Mouse (Mus musculus) forebrain, embryonic 16.5 days (tissue): ENCODE measurements at regions not wholly inside any gene's neighbourhood (a gene's known extent, or its start where the extent isn't known, plus 50 kb on each side); places are given as distances from the start of the nearest gene placed in this dataset.
"Not testable (repeated sequence)": the region's sequence is repeated elsewhere in the genome, so short reads cannot be mapped to it uniquely, and the experiment has no call there.

Experiments used
- ATAC-seq: fragments of 200-750 bp; cut with Nextera tagmentation; 2 replicates; pipeline ENCODE4 v1.8.0; 2017; ENCODE audit warnings: mild to moderate bottlenecking, moderate library complexity
- H3K27ac ChIP-seq: fragments of 300-500 bp; sonication (generic); 2 replicates; pipeline ENCODE4 v1.5.1; 2014; ENCODE audit warnings: low read length, control low read depth
- H3K27me3 ChIP-seq: fragments of 300-500 bp; sonication (generic); replicated peaks from 2 replicates; pipeline ENCODE4 v1.6.1; 2014; ENCODE audit warnings: low read length; ENCODE audit not compliant: control insufficient read depth, insufficient read depth
- H3K36me3 ChIP-seq: fragments of 300-500 bp; sonication (generic); 2 replicates; pipeline ENCODE4 v1.6.1; 2014; ENCODE audit not compliant: control insufficient read depth, insufficient read depth
- H3K4me1 ChIP-seq: fragments of 300-500 bp; sonication (generic); replicated peaks from 2 replicates; pipeline ENCODE4 v1.6.1; 2014; ENCODE audit warnings: low read length; ENCODE audit not compliant: control insufficient read depth, insufficient read depth
- H3K4me2 ChIP-seq: fragments of 300-500 bp; sonication (generic); 2 replicates; pipeline ENCODE4 v1.6.1; 2014; ENCODE audit warnings: mild to moderate bottlenecking, low read length, control low read depth
- H3K4me3 ChIP-seq: fragments of 300-500 bp; sonication (generic); replicated peaks from 2 replicates; pipeline ENCODE4 v1.5.1; 2014; ENCODE audit warnings: mild to moderate bottlenecking, low read length, control low read depth
- H3K9ac ChIP-seq: fragments of 300-500 bp; sonication (generic); replicated peaks from 2 replicates; pipeline ENCODE4 v1.6.1; 2014; ENCODE audit warnings: low read depth, low read length, control low read depth
- H3K9me3 ChIP-seq: fragments of 300-500 bp; sonication (generic); 2 replicates; pipeline ENCODE4 v1.6.1; 2016; ENCODE audit warnings: low read length; ENCODE audit not compliant: control insufficient read depth
- WGBS: fragments of 180-500 bp; shearing (Covaris S2); extraction: QIAGEN DNeasy Blood & Tissue Kit; methylation state at CpG from one replicate; pipeline ENCODE4 v1.1.7; 2014; 5-methylcytosine and 5-hydroxymethylcytosine counted together

- Histone ChIP-seq H3K27ac (no peak overlapping the region), H3K9ac (no peak overlapping the region), H3K4me3 (no peak overlapping the region), H3K9me3 (no peaks in the 10 kb centered on the region), H3K36me3 (no peaks in the 10 kb centered on the region), H3K27me3 (no peaks in the 10 kb centered on the region), H3K4me2 (no peak overlapping the region), H3K4me1 (no peaks in the 10 kb centered on the region)
- no peak for ATAC-seq
- 92% methylated on average over 4 of the region's 4 CpGs for WGBS
Observed at GRCm38 (mm10) chr4:10434438-10434837, 439.9 kb upstream of the 2610301B20Rik start.

DNA sequence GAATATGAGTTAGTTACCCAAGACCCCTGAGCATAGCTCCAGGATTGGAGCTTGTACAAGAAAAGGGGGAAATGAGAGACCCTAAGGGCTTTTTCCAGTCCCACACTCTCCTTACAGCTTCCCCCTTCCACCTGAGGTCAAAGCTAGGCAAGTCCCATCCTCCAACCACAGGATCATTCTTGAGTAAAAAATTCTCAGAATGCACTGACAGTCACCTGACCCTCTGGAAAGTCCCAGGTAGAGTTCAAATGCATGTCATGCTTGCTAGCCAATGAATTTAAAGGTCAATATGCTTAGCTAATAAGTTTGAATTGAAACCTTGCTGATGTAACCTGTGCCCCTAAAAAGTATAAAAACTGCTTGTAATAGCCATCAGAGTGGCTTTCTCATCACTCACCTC is 434.4 kb upstream of the 2610301B20Rik start:
- not testable (repeated sequence) for H3K4me1 ChIP-seq, H3K9ac ChIP-seq, H3K36me3 ChIP-seq, H3K27me3 ChIP-seq, H3K4me3 ChIP-seq, H3K4me2 ChIP-seq, H3K9me3 ChIP-seq, ATAC-seq, H3K27ac ChIP-seq

GRCm38 (mm10) chr4:10459603-10460002 is 414.7 kb upstream of the 2610301B20Rik start:
- H3K9me3 ChIP-seq, result no peaks in the 10 kb centered on the region
- H3K36me3 ChIP-seq, result no peaks in the 10 kb centered on the region
- H3K27me3 ChIP-seq, result no peaks in the 10 kb centered on the region
- H3K4me2 ChIP-seq, result no peak overlapping the region
- WGBS, result 9% methylated on average over 1 of the region's 1 CpGs
- ATAC-seq, result no peak
- no peak overlapping the region for H3K9ac ChIP-seq
- no peak overlapping the region for H3K27ac ChIP-seq
- H3K4me1 ChIP-seq, result no peaks in the 10 kb centered on the region
- H3K4me3 ChIP-seq, result no peak overlapping the region

DNA sequence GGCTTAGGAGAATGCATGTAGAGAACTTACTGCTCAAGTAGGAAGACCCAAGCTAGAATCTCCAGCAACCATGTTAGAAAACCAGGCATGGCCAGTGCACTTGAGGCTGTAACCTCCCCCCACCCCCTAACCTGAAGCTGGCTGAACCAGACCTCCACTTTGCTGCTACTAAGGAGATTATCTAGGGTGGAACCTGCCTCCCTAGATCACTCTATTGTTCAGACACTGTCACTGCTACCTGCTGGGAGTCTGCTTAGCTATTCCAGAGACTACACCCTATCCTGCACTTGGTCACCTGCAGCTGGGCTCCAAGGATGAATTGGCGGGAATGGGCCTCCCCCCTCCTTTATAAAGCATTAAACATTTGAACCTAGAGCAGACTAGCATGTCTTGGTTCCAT is 393.4 kb upstream of the 2610301B20Rik start:
- Histone ChIP-seq H3K27ac (no peak overlapping the region), H3K36me3 (no peaks in the 10 kb centered on the region), H3K4me1 (no peaks in the 10 kb centered on the region), H3K4me3 (no peak overlapping the region), H3K4me2 (no peak overlapping the region), H3K27me3 (no peaks in the 10 kb centered on the region), H3K9me3 (no peaks in the 10 kb centered on the region), H3K9ac (no peak overlapping the region)
- no peak for ATAC-seq
- WGBS, result 74% methylated on average over 1 of the region's 1 CpGs

GRCm38 (mm10) chr4:10508163-10508821 is 366.0 kb upstream of the 2610301B20Rik start:
- peak; percentile 72 for ATAC-seq
- WGBS, result 44% methylated on average over 6 of the region's 6 CpGs
- no peak overlapping the region for H3K9ac ChIP-seq
- H3K4me2 ChIP-seq, result no peak overlapping the region
- H3K27me3 ChIP-seq, result no peaks in the 10 kb centered on the region
- H3K36me3 ChIP-seq, result no peaks in the 10 kb centered on the region
- no peaks in the 10 kb centered on the region for H3K4me1 ChIP-seq
- H3K9me3 ChIP-seq, result no peaks in the 10 kb centered on the region
- H3K27ac ChIP-seq, result no peak overlapping the region
- H3K4me3 ChIP-seq, result no peak overlapping the region

- Histone ChIP-seq H3K9me3 (no peaks in the 10 kb centered on the region), H3K4me3 (no peak overlapping the region), H3K36me3 (no peaks in the 10 kb centered on the region), H3K27ac (no peak overlapping the region), H3K4me2 (no peak overlapping the region), H3K27me3 (no peaks in the 10 kb centered on the region), H3K9ac (no peak overlapping the region), H3K4me1 (no peaks in the 10 kb centered on the region)
- 83% methylated on average over 3 of the region's 3 CpGs for WGBS
- no peak for ATAC-seq
Observed at GRCm38 (mm10) chr4:10510013-10510412, 364.3 kb upstream of the 2610301B20Rik start.

DNA sequence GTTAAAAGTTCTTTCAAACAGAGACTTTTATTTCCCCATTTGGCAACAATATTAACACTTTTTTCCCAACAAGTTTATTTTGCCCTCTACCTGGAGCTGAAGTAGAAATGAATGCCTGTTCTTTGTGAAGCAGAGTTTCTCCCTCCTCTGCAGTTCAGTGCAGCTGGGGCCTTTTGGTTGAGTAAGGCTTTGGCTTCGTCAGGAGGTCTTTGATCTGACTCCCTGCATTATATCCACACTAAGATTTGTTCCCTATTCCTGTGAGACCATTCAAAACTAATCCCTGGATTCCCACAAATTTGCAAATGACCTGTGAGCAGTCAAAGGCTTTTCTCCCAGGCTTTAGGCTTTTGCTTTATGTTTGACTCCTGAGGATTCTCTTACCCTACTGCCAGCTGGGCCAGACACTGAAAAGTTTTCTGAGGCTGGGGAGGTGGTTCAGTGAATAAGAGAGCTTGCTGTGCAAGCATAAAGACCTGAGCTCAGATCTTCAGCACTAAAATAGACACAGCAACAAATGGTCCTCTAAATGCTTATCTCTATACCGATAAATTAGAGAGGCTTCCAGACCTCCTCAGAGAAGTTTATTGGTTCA is 323.5 kb upstream of the 2610301B20Rik start:
- no peaks in the 10 kb centered on the region for H3K36me3 ChIP-seq
- no peak for ATAC-seq
- WGBS, result 1% methylated on average over 2 of the region's 2 CpGs

DNA sequence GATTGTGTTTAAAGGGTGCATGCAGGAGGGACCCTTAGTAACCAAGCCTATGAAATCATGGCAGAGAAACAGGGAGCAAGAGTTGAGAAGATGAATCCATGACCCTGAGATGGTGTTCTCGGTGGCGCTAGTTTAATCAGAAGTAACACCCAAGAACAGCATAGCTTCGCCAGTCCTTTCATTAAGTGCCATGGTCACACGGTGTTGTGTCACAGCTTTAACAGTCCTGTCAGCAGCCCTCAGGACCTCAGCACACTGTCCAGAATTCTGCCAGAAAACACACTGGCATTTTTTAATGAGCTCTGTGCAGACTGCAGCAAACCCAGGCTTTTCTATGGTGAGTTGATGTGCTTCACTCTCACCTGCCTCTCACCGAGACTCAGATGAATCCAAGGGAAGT is 320.6 kb upstream of the 2610301B20Rik start:
- ATAC-seq, result no peak

More for the DNA sequence above, 323.5 kb upstream of the 2610301B20Rik start:
- no peaks in the 10 kb centered on the region for H3K27me3 ChIP-seq
- H3K4me1 ChIP-seq, result no peaks in the 10 kb centered on the region
- no peak overlapping the region for H3K9ac ChIP-seq
- H3K27ac ChIP-seq, result no peak overlapping the region
- H3K9me3 ChIP-seq, result no peaks in the 10 kb centered on the region
- H3K4me2 ChIP-seq, result no peak overlapping the region
- H3K4me3 ChIP-seq, result no peak overlapping the region

DNA sequence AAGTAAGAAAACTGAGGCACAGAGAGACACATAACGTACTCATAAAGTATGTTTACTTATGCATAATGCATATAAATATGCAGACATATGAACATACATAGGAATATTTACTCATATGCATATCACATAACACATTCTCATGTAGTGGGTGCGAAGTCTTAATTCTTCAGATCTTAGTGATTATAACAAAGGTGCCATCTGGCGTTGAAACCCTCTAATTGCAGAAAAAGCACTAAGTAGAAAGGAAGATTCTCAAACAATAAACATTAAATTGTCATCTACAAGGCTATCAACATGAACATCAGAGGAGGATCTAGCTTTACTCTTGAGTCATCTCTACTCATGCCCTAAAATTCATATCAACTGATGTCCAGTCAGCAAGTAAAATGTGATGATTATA is 314.2 kb upstream of the 2610301B20Rik start:
- WGBS, result 79% methylated on average over 3 of the region's 3 CpGs
- Histone ChIP-seq H3K9ac (no peak overlapping the region), H3K27me3 (no peaks in the 10 kb centered on the region), H3K4me3 (no peak overlapping the region), H3K9me3 (no peaks in the 10 kb centered on the region), H3K27ac (no peak overlapping the region), H3K4me1 (no peaks in the 10 kb centered on the region), H3K36me3 (no peaks in the 10 kb centered on the region), H3K4me2 (no peak overlapping the region)
- ATAC-seq, result no peak

More for the DNA sequence above, 320.6 kb upstream of the 2610301B20Rik start:
- Histone ChIP-seq H3K4me3 (no peak overlapping the region), H3K9ac (no peak overlapping the region), H3K27me3 (no peaks in the 10 kb centered on the region), H3K36me3 (no peaks in the 10 kb centered on the region), H3K27ac (no peak overlapping the region), H3K4me2 (no peak overlapping the region), H3K4me1 (no peaks in the 10 kb centered on the region), H3K9me3 (no peaks in the 10 kb centered on the region)
- 90% methylated on average over 5 of the region's 5 CpGs for WGBS

- Histone ChIP-seq H3K4me3 (no peak overlapping the region), H3K27ac (no peak overlapping the region), H3K9ac (no peak overlapping the region), H3K4me2 (no peak overlapping the region), H3K9me3 (no peaks in the 10 kb centered on the region), H3K36me3 (no peaks in the 10 kb centered on the region), H3K4me1 (no peaks in the 10 kb centered on the region), H3K27me3 (no peaks in the 10 kb centered on the region)
- WGBS, result 85% methylated on average over 10 of the region's 10 CpGs
- no peak for ATAC-seq
Observed at GRCm38 (mm10) chr4:10604513-10604912, 269.8 kb upstream of the 2610301B20Rik start.
